Mouse (Mus musculus) erythroblast, embryonic 14.5 days (primary cell): ENCODE results near the gene Ylpm1. TPM values are rescaled to one million over a fixed set of nuclear protein-coding genes. Genes with fewer than 3 reads are reported as not detected.

Source experiments
- H3K27me3 ChIP-seq: 2 replicates; pipeline ENCODE4 v1.6.1; 2012; ENCODE audit warnings: inconsistent platforms; ENCODE audit not compliant: control insufficient read depth
- H3K36me3 ChIP-seq: 2 replicates; pipeline ENCODE4 v1.6.1; 2012; ENCODE audit warnings: mild to moderate bottlenecking, inconsistent platforms; ENCODE audit not compliant: control insufficient read depth
- H3K4me1 ChIP-seq: 2 replicates; pipeline ENCODE4 v1.6.1; 2012; ENCODE audit warnings: inconsistent platforms; ENCODE audit not compliant: control insufficient read depth
- H3K4me3 ChIP-seq: replicated peaks from 2 replicates; pipeline ENCODE3; 2012; ENCODE audit warnings: moderate library complexity, mild to moderate bottlenecking, inconsistent platforms
- H3K9me3 ChIP-seq: 2 replicates; pipeline ENCODE4 v1.6.1; 2012; ENCODE audit warnings: low read length, inconsistent platforms, mixed read lengths; ENCODE audit not compliant: control insufficient read depth
- GATA1 ChIP-seq: IDR thresholded peaks from 2 replicates; pipeline ENCODE4 v1.6.1; 2012; ENCODE audit warnings: low read length, inconsistent platforms, mixed read lengths
- TAL1 ChIP-seq: IDR thresholded peaks from 3 replicates; pipeline ENCODE4 v1.6.1; 2012; ENCODE audit warnings: low read length, inconsistent platforms, mixed read lengths
- polyA plus RNA-seq: library from polyadenylated mRNA; stranded (reverse); fragments of >175 nt; gene quantifications from 2 replicates; pipeline ENCODE4 v1.2.3, GENCODE M21; 2012

Ylpm1 gene
- 1.1 TPM in 2 replicates for polyA plus RNA-seq

- Histone ChIP-seq H3K4me3 (peak within 1 kb of the TSS; percentile 87), H3K36me3 (peaks cover 12% of the 10 kb centered on the region), H3K4me1 (peaks cover 56% of the 10 kb centered on the region), H3K27me3 (peaks cover 12% of the 10 kb centered on the region), H3K9me3 (peaks cover 3% of the 10 kb centered on the region; the same call in 1 of the 2 replicates)
- no peak for TF ChIP-seq TAL1
- TF ChIP-seq GATA1, result no peak
Measured at GRCm38 (mm10) chr12:84996083-84996496, at the start of gene Ylpm1. TSS of gene Ylpm1 (plus strand) at chr12:84996321.

- Histone ChIP-seq H3K27me3 (no peaks in the 10 kb centered on the region), H3K4me1 (peaks cover 16% of the 10 kb centered on the region), H3K9me3 (no peaks in the 10 kb centered on the region), H3K36me3 (peaks cover 90% of the 10 kb centered on the region), H3K4me3 (no peak overlapping the region)
- TF ChIP-seq TAL1 (no peak), GATA1 (no peak)
Measured at GRCm38 (mm10) chr12:84947894-84948583, 48.1 kb upstream of the Ylpm1 start.

GRCm38 (mm10) chr12:84948584-84949285 lies 47.4 kb upstream of the Ylpm1 start:
- Histone ChIP-seq H3K4me1 (peaks cover 12% of the 10 kb centered on the region), H3K9me3 (no peaks in the 10 kb centered on the region), H3K4me3 (no peak overlapping the region), H3K27me3 (no peaks in the 10 kb centered on the region), H3K36me3 (peaks cover 86% of the 10 kb centered on the region)
- TF ChIP-seq GATA1 (no peak), TAL1 (no peak)

- H3K36me3 ChIP-seq, result peaks cover 79% of the 10 kb centered on the region
- no peaks in the 10 kb centered on the region for H3K27me3 ChIP-seq
- H3K4me3 ChIP-seq, result no peak overlapping the region
- no peaks in the 10 kb centered on the region; the same call in 1 of the 2 replicates for H3K4me1 ChIP-seq
- TF ChIP-seq TAL1 (no peak), GATA1 (no peak)
- no peaks in the 10 kb centered on the region for H3K9me3 ChIP-seq
Measured at GRCm38 (mm10) chr12:84950763-84951162, 45.4 kb upstream of the Ylpm1 start.

- Histone ChIP-seq H3K27me3 (no peaks in the 10 kb centered on the region), H3K36me3 (peaks cover 81% of the 10 kb centered on the region), H3K4me1 (no peaks in the 10 kb centered on the region; the same call in none of the 2 replicates), H3K9me3 (no peaks in the 10 kb centered on the region), H3K4me3 (no peak overlapping the region)
- TF ChIP-seq GATA1 (no peak), TAL1 (no peak)
Measured at GRCm38 (mm10) chr12:84951531-84951930, 44.6 kb upstream of the Ylpm1 start.

GRCm38 (mm10) chr12:84952351-84952750 lies 43.8 kb upstream of the Ylpm1 start:
- H3K4me3 ChIP-seq, result no peak overlapping the region
- no peak for TF ChIP-seq TAL1
- TF ChIP-seq GATA1, result no peak
- H3K4me1 ChIP-seq, result no peaks in the 10 kb centered on the region; the same call in none of the 2 replicates
- no peaks in the 10 kb centered on the region for H3K27me3 ChIP-seq
- peaks cover 81% of the 10 kb centered on the region for H3K36me3 ChIP-seq
- no peaks in the 10 kb centered on the region for H3K9me3 ChIP-seq

DNA sequence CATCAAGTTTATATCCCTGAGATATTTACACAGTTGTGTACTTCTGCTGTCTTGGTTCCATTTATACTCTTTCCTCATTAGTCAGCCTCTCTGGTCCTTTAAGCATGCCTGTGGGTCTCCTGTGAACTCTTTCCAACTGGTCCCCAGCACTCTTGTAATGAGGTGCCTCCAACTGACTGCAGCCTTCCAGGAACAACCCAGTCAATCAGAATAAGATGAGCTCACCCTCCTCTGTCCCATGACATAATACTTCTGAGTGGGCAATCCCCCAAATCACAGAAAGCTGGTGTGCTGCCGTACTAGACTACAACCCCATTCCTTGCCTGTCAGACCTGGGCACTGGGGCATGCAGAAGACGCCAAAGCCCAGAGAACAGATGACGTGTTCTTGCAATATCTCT lies 39.8 kb upstream of the Ylpm1 start:
- H3K36me3 ChIP-seq, result peaks cover 75% of the 10 kb centered on the region
- H3K4me3 ChIP-seq, result no peak overlapping the region
- no peaks in the 10 kb centered on the region for H3K27me3 ChIP-seq
- no peaks in the 10 kb centered on the region for H3K9me3 ChIP-seq
- TF ChIP-seq GATA1 (no peak), TAL1 (no peak)
- peaks cover 8% of the 10 kb centered on the region for H3K4me1 ChIP-seq

- Histone ChIP-seq H3K9me3 (no peaks in the 10 kb centered on the region), H3K36me3 (peaks cover 75% of the 10 kb centered on the region), H3K4me3 (no peak overlapping the region), H3K4me1 (peaks cover 30% of the 10 kb centered on the region), H3K27me3 (no peaks in the 10 kb centered on the region)
- TF ChIP-seq TAL1 (no peak), GATA1 (no peak)
Measured at GRCm38 (mm10) chr12:84958794-84959356, 37.2 kb upstream of the Ylpm1 start.

DNA sequence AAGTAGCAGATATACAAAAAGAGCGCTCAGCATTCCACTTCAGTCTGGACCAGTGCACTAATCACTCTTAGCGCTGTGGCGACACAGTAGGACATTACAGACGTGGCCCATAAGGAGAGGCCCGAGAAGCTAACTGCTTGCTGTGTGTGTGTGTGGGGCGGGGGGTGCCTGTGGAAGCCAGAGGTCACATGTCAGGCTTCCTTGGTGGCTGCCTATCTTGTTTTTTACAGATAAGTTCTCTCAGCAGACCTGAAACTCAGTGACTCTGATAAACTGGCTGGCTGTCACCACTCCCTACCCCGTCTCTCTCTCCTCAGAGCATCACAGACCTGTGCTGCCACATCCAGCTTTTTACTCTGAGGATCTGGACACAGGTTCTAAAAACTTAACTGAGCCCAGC lies 33.5 kb upstream of the Ylpm1 start:
- Histone ChIP-seq H3K36me3 (peaks cover 79% of the 10 kb centered on the region), H3K27me3 (no peaks in the 10 kb centered on the region), H3K4me1 (peaks cover 61% of the 10 kb centered on the region), H3K9me3 (no peaks in the 10 kb centered on the region), H3K4me3 (peak overlapping the region; percentile 47)
- TF ChIP-seq TAL1 (peak; percentile 47; the same call in 2 of the 3 replicates), GATA1 (no peak)
